18 mouse cellular contexts compared by ENCODE assay signal in genomic region chr10:119430240-119430639, GRCm38 (mm10). TPM values are rescaled to one million over a fixed set of nuclear protein-coding genes. Genes with fewer than 3 reads are reported as not detected.
"Had no signal": no experiment of that assay in that cellular context is flagged by ENCODE, and none has a peak within 500 bp of the region (broad histone marks: within the 10 kb centered on the region; RNA-seq: fewer than 3 reads in every experiment).

No protein-coding gene starts in this region.

- H3K27me3 ChIP-seq: neural tube, embryonic 13.5 days; neural tube, embryonic 15.5 days; stomach, embryonic 15.5 days had no signal

- H3K4me1 ChIP-seq: neural tube, embryonic 13.5 days; neural tube, embryonic 15.5 days; stomach, embryonic 15.5 days had no signal

- DNase-seq: retina, postnatal 1 day; right cerebral cortex, adult 18-20 months; right cerebral cortex, postnatal 14 days; right cerebral cortex, postnatal 25 days; right cerebral cortex, postnatal 4 days; spleen, adult 18-20 months; thymus, adult 18-20 months; thymus, adult 2 months; thymus, postnatal 14 days; thymus, postnatal 25 days; thymus, postnatal 36 days; thymus, postnatal 4 days had no signal

- H3K27ac ChIP-seq: neural tube, embryonic 13.5 days; neural tube, embryonic 15.5 days; stomach, embryonic 15.5 days; stomach, postnatal 0 days had no signal

- H3K36me3 ChIP-seq: neural tube, embryonic 13.5 days; neural tube, embryonic 15.5 days; stomach, embryonic 15.5 days had no signal

- H3K4me3 ChIP-seq: neural tube, embryonic 13.5 days; neural tube, embryonic 15.5 days; stomach, embryonic 15.5 days had no signal

- H3K9ac ChIP-seq: neural tube, embryonic 13.5 days; neural tube, embryonic 15.5 days; stomach, embryonic 15.5 days had no signal

- H3K4me2 ChIP-seq: neural tube, embryonic 13.5 days; neural tube, embryonic 15.5 days; stomach, embryonic 15.5 days had no signal

- H3K9me3 ChIP-seq: neural tube, embryonic 13.5 days; neural tube, embryonic 15.5 days; stomach, embryonic 15.5 days had no signal

RNA-seq across cellular contexts. Expression of gene Grip1, which starts 23.4 kb away (rescaled TPM):
- total RNA-seq: neutrophil, adult 5-6 weeks had no signal
- polyA plus RNA-seq: spleen, adult 2 months had no signal
